Mouse (Mus musculus): Measurements from ENCODE around the gene Gvin1.
"Not testable (repeated sequence)": the region's sequence is repeated elsewhere in the genome, so short reads cannot be mapped to it uniquely, and the experiment has no call there.

DNA sequence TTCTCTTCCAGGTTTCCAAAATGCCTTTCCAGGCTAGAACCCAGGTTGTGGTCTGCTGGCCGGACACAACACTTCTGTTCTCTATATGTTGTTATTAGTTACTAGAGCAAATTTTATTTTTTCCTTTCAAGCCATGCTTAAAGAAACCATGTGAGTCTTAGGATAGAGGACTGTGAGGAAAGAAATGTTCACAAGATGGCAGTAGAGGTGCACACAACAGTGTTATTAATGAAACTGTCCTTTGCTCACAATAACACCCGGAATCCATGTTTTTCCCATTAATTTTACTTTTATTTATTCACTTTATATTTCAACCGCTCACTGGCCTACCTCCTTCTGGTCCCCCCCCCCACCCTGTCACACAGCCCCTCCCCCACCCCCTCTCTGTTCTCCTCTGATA is 8.5 kb downstream of the Gvin1 start:
- TF ChIP-seq CTCF (IDR thresholded peaks at IDR 0.05; ENCODE audit: borderline replicate concordance, control insufficient read depth, extremely low read depth, insufficient read depth, low read length, poor library complexity); POLR2A (IDR thresholded peaks at IDR 0.05; ENCODE audit: control insufficient read depth, extremely low read depth, insufficient read depth, low read length, poor library complexity): not testable (repeated sequence)
